Mouse (Mus musculus): Measurements from ENCODE around the gene Cmtm2a. TPM values are rescaled to one million over a fixed set of nuclear protein-coding genes. Genes with fewer than 3 reads are reported as not detected.
"Not testable (repeated sequence)": the region's sequence is repeated elsewhere in the genome, so short reads cannot be mapped to it uniquely, and the experiment has no call there.

Cmtm2a gene
- not detected in 2 replicates for polyA plus RNA-seq (2015; fragmentation: Nextera tagmentation; extraction: Ambion mirVana)

- H3K4me1 ChIP-seq (ENCODE audit: insufficient read depth, low read length); H3K4me3 ChIP-seq (ENCODE audit: low read length); H3K27me3 ChIP-seq (ENCODE audit: insufficient read depth, low read length); H3K36me3 ChIP-seq (ENCODE audit: insufficient read depth, low read length); H3K9me3 ChIP-seq (ENCODE audit: low read length); ATAC-seq (ENCODE audit: low FRiP score, low TSS enrichment); H3K27ac ChIP-seq (ENCODE audit: low read length); H3K9ac ChIP-seq (replicated peaks; ENCODE audit: low read length); H3K4me2 ChIP-seq (replicated peaks; ENCODE audit: low read depth, low read length): not testable (repeated sequence)
- WGBS, result 86% methylated on average over 12 of the region's 12 CpGs
These were observed at the start of gene Cmtm2a for GRCm38 (mm10) chr8:104293081-104293480. Gene Cmtm2a, minus strand, starts transcription at chr8:104293181.

- H3K4me1 ChIP-seq (ENCODE audit: insufficient read depth, low read length), result peaks cover 18% of the 10 kb centered on the region
- no peaks in the 10 kb centered on the region for H3K27me3 ChIP-seq (ENCODE audit: insufficient read depth, low read length)
- no peak overlapping the region for H3K4me3 ChIP-seq (ENCODE audit: low read length)
- H3K27ac ChIP-seq (ENCODE audit: low read length), result no peak overlapping the region
- no peak overlapping the region for H3K4me2 ChIP-seq (replicated peaks; ENCODE audit: low read depth, low read length)
- WGBS, result 69% methylated on average over 5 of the region's 5 CpGs
- no peak overlapping the region for H3K9ac ChIP-seq (replicated peaks; ENCODE audit: low read length)
- peaks cover 15% of the 10 kb centered on the region for H3K36me3 ChIP-seq (ENCODE audit: insufficient read depth, low read length)
- ATAC-seq (ENCODE audit: low FRiP score, low TSS enrichment), result no peak
- H3K9me3 ChIP-seq (ENCODE audit: low read length), result no peaks in the 10 kb centered on the region
These were observed 49.4 kb upstream of the Cmtm2a start for GRCm38 (mm10) chr8:104342426-104342825.

GRCm38 (mm10) chr8:104341678-104342077, 48.7 kb upstream of the Cmtm2a start:
- WGBS, result 43% methylated on average over 6 of the region's 6 CpGs
- peaks cover 14% of the 10 kb centered on the region for H3K36me3 ChIP-seq (ENCODE audit: insufficient read depth, low read length)
- H3K27ac ChIP-seq (ENCODE audit: low read length), result peak overlapping the region; percentile 90; the same call in 1 of the 2 replicates
- no peak for ATAC-seq (ENCODE audit: low FRiP score, low TSS enrichment)
- H3K27me3 ChIP-seq (ENCODE audit: insufficient read depth, low read length), result no peaks in the 10 kb centered on the region
- peak overlapping the region; percentile 78 for H3K4me2 ChIP-seq (replicated peaks; ENCODE audit: low read depth, low read length)
- H3K4me3 ChIP-seq (ENCODE audit: low read length), result peak overlapping the region; percentile 75
- no peaks in the 10 kb centered on the region for H3K9me3 ChIP-seq (ENCODE audit: low read length)
- peaks cover 18% of the 10 kb centered on the region for H3K4me1 ChIP-seq (ENCODE audit: insufficient read depth, low read length)
- peak overlapping the region; percentile 88 for H3K9ac ChIP-seq (replicated peaks; ENCODE audit: low read length)

GRCm38 (mm10) chr8:104341106-104341561, 48.2 kb upstream of the Cmtm2a start:
- WGBS, result under 1% methylated on average over 23 of the region's 24 CpGs
- H3K4me2 ChIP-seq (replicated peaks; ENCODE audit: low read depth, low read length), result peak overlapping the region; percentile 78
- peak overlapping the region; percentile 90 for H3K27ac ChIP-seq (ENCODE audit: low read length)
- H3K4me1 ChIP-seq (ENCODE audit: insufficient read depth, low read length), result peaks cover 18% of the 10 kb centered on the region
- H3K27me3 ChIP-seq (ENCODE audit: insufficient read depth, low read length), result no peaks in the 10 kb centered on the region
- H3K9ac ChIP-seq (replicated peaks; ENCODE audit: low read length), result peak overlapping the region; percentile 88
- peaks cover 9% of the 10 kb centered on the region; the same call in 1 of the 2 replicates for H3K36me3 ChIP-seq (ENCODE audit: insufficient read depth, low read length)
- peak; percentile 79 for ATAC-seq (ENCODE audit: low FRiP score, low TSS enrichment)
- no peaks in the 10 kb centered on the region; the same call in 1 of the 2 replicates for H3K9me3 ChIP-seq (ENCODE audit: low read length)
- H3K4me3 ChIP-seq (ENCODE audit: low read length), result peak overlapping the region; percentile 75

GRCm38 (mm10) chr8:104340233-104341105, 47.5 kb upstream of the Cmtm2a start:
- Histone ChIP-seq H3K4me1 (ENCODE audit: insufficient read depth, low read length) (peaks cover 18% of the 10 kb centered on the region), H3K27me3 (ENCODE audit: insufficient read depth, low read length) (no peaks in the 10 kb centered on the region), H3K27ac (ENCODE audit: low read length) (peak overlapping the region; percentile 90), H3K9me3 (ENCODE audit: low read length) (no peaks in the 10 kb centered on the region; the same call in 1 of the 2 replicates), H3K4me2 (replicated peaks; ENCODE audit: low read depth, low read length) (peak overlapping the region; percentile 78), H3K9ac (replicated peaks; ENCODE audit: low read length) (peak overlapping the region; percentile 88), H3K4me3 (ENCODE audit: low read length) (peak overlapping the region; percentile 75), H3K36me3 (ENCODE audit: insufficient read depth, low read length) (peaks cover 9% of the 10 kb centered on the region; the same call in 1 of the 2 replicates)
- ATAC-seq (ENCODE audit: low FRiP score, low TSS enrichment), result peak; percentile 76
- under 1% methylated on average over 49 of the region's 54 CpGs for WGBS

- Histone ChIP-seq H3K4me1 (ENCODE audit: insufficient read depth, low read length) (peaks cover 18% of the 10 kb centered on the region), H3K9ac (replicated peaks; ENCODE audit: low read length) (peak overlapping the region; percentile 88), H3K36me3 (ENCODE audit: insufficient read depth, low read length) (0 out of 2 replicates have a peak, but pooled peaks cover 9% of the 10 kb centered on the region), H3K9me3 (ENCODE audit: low read length) (no peaks in the 10 kb centered on the region; the same call in 1 of the 2 replicates), H3K27me3 (ENCODE audit: insufficient read depth, low read length) (no peaks in the 10 kb centered on the region), H3K4me3 (ENCODE audit: low read length) (peak overlapping the region; percentile 75), H3K4me2 (replicated peaks; ENCODE audit: low read depth, low read length) (peak overlapping the region; percentile 78), H3K27ac (ENCODE audit: low read length) (peak overlapping the region; percentile 43)
- peak; percentile 10 for ATAC-seq (ENCODE audit: low FRiP score, low TSS enrichment)
- WGBS, result 0% methylated on average over 6 of the region's 6 CpGs
These were observed 46.9 kb upstream of the Cmtm2a start for GRCm38 (mm10) chr8:104339983-104340232.

- Histone ChIP-seq H3K36me3 (ENCODE audit: insufficient read depth, low read length) (0 out of 2 replicates have a peak, but pooled peaks cover 4% of the 10 kb centered on the region), H3K9ac (replicated peaks; ENCODE audit: low read length) (peak within 1 kb of the TSS; percentile 88), H3K4me3 (ENCODE audit: low read length) (peak within 1 kb of the TSS; percentile 75), H3K27ac (ENCODE audit: low read length) (peak within 1 kb of the TSS; percentile 43), H3K4me1 (ENCODE audit: insufficient read depth, low read length) (peaks cover 18% of the 10 kb centered on the region), H3K27me3 (ENCODE audit: insufficient read depth, low read length) (no peaks in the 10 kb centered on the region), H3K4me2 (replicated peaks; ENCODE audit: low read depth, low read length) (peak within 1 kb of the TSS; percentile 78), H3K9me3 (ENCODE audit: low read length) (no peaks in the 10 kb centered on the region; the same call in 1 of the 2 replicates)
- WGBS, result 16% methylated on average over 16 of the region's 18 CpGs
- ATAC-seq (ENCODE audit: low FRiP score, low TSS enrichment), result 0 out of 2 replicates have a peak, but pooled peaks have one; percentile 1
These were observed 46.4 kb upstream of the Cmtm2a start, which contains the start of gene Cmtm3 for GRCm38 (mm10) chr8:104339229-104339982. Gene Cmtm3, plus strand, starts transcription at chr8:104339410.

- Histone ChIP-seq H3K4me2 (replicated peaks; ENCODE audit: low read depth, low read length) (no peak overlapping the region), H3K27ac (ENCODE audit: low read length) (no peak overlapping the region), H3K4me1 (ENCODE audit: insufficient read depth, low read length) (peaks cover 14% of the 10 kb centered on the region), H3K36me3 (ENCODE audit: insufficient read depth, low read length) (no peaks in the 10 kb centered on the region), H3K27me3 (ENCODE audit: insufficient read depth, low read length) (no peaks in the 10 kb centered on the region), H3K4me3 (ENCODE audit: low read length) (no peak overlapping the region), H3K9ac (replicated peaks; ENCODE audit: low read length) (no peak overlapping the region), H3K9me3 (ENCODE audit: low read length) (no peaks in the 10 kb centered on the region; the same call in 1 of the 2 replicates)
- 57% methylated on average over 3 of the region's 3 CpGs for WGBS
- ATAC-seq (ENCODE audit: low FRiP score, low TSS enrichment), result no peak
These were observed 44.9 kb upstream of the Cmtm2a start for GRCm38 (mm10) chr8:104337890-104338289.

- Histone ChIP-seq H3K4me2 (replicated peaks; ENCODE audit: low read depth, low read length) (no peak overlapping the region), H3K4me3 (ENCODE audit: low read length) (no peak overlapping the region)
- WGBS, result 83% methylated on average over 1 of the region's 1 CpGs
These were observed 43.8 kb upstream of the Cmtm2a start for GRCm38 (mm10) chr8:104336806-104337205.

More at GRCm38 (mm10) chr8:104336806-104337205, 43.8 kb upstream of the Cmtm2a start:
- Histone ChIP-seq H3K9me3 (ENCODE audit: low read length) (no peaks in the 10 kb centered on the region; the same call in 1 of the 2 replicates), H3K36me3 (ENCODE audit: insufficient read depth, low read length) (no peaks in the 10 kb centered on the region), H3K4me1 (ENCODE audit: insufficient read depth, low read length) (peaks cover 12% of the 10 kb centered on the region), H3K27me3 (ENCODE audit: insufficient read depth, low read length) (no peaks in the 10 kb centered on the region), H3K9ac (replicated peaks; ENCODE audit: low read length) (no peak overlapping the region), H3K27ac (ENCODE audit: low read length) (no peak overlapping the region)
- no peak for ATAC-seq (ENCODE audit: low FRiP score, low TSS enrichment)

All from kidney, embryonic 16.5 days (tissue).